ENCODE assay signal across 17 mouse cellular contexts in the genomic region with DNA sequence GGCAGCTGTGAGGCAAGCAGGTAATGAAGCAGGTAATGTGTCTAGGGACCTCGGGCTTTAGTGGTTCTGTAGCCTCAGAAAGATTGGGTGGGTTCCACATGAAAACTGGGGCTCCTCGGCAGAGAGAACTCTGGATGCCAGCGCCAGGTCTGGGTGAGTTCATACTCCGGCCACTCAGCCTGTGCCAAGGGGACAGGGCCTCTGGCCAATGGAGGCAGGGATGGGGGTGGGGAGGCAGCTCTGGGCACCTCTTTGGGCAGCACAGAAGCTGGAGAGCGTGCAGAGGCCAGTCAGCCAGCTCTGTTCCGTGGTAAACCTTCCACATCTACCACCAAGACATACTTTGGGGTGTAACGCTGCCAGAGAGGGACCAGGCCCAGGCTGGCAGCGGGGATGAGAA. TPM values are rescaled to one million over a fixed set of nuclear protein-coding genes. Genes with fewer than 3 reads are reported as not detected.
DNase-seq lines count a peak whose midpoint lies in the region; TF ChIP-seq lines count a peak whose summit lies in the region.
"Had no signal": no experiment of that assay in that cellular context is flagged by ENCODE, and none has a peak within 500 bp of the region (broad histone marks: within the 10 kb centered on the region; RNA-seq: fewer than 3 reads in every experiment).

No protein-coding gene starts in this region.

- intact Hi-C loops in heart, postnatal 36 days (cut with DNase I) = no loop called here
- intact Hi-C loops in left cerebral cortex, postnatal 4 days (cut with DNase I) = no loop called here

- TF ChIP-seq CTCF in embryonic fibroblast, embryonic 13.5 days (IDR thresholded peaks at IDR 0.05; ENCODE audit: borderline replicate concordance, insufficient read depth, low read length) = no peak

- H3K36me3 ChIP-seq in heart, embryonic 10.5 days = peaks cover 24% of the 10 kb centered on the region; the same call in 1 of the 2 replicates
- H3K36me3 ChIP-seq: limb, embryonic 10.5 days; midbrain, embryonic 13.5 days had no signal

- H3K4me3 ChIP-seq in heart, embryonic 10.5 days = no peak overlapping the region
- no peak overlapping the region for H3K4me3 ChIP-seq in embryonic fibroblast, embryonic 13.5 days (ENCODE audit: insufficient read depth, low read length)
- H3K4me3 ChIP-seq: heart, embryonic 13.5 days; limb, embryonic 10.5 days; midbrain, embryonic 13.5 days had no signal

- peak; percentile 74 for DNase-seq in adrenal gland, postnatal 10 days
- DNase-seq in adrenal gland, postnatal 4 days (ENCODE audit: low spot score in 2 of 2) = no peak
- no peak for DNase-seq in heart, embryonic 10.5 days (ENCODE audit: low spot score)
- no peak for DNase-seq in heart, postnatal 36 days
- DNase-seq in left cerebral cortex, postnatal 4 days = peak; percentile 55
- no peak for DNase-seq in left cerebral cortex, adult 8-10 months (ENCODE audit: low spot score in 2 of 2)
- no peak for DNase-seq in frontal cortex, postnatal 25 days (ENCODE audit: low spot score in 2 of 2)
- DNase-seq: kidney, adult 18-20 months; kidney, postnatal 25 days; lung, postnatal 14 days; thymus, postnatal 4 days had no signal

- no peak for TF ChIP-seq POLR2A in embryonic fibroblast, embryonic 13.5 days (IDR thresholded peaks at IDR 0.05; ENCODE audit: low read depth, low read length)

- peaks cover 75% of the 10 kb centered on the region for H3K4me1 ChIP-seq in heart, embryonic 10.5 days
- H3K4me1 ChIP-seq in embryonic fibroblast, embryonic 13.5 days (ENCODE audit: control insufficient read depth, insufficient read depth, low read length) = peaks cover 32% of the 10 kb centered on the region

- H3K27ac ChIP-seq in heart, embryonic 10.5 days = 0 out of 2 replicates have a peak overlapping the region, but pooled peaks have one; percentile 23
- H3K27ac ChIP-seq in embryonic fibroblast, embryonic 13.5 days (ENCODE audit: insufficient read depth, low read length) = peak overlapping the region; percentile 88; the same call in 1 of the 2 replicates
- H3K27ac ChIP-seq: heart, embryonic 13.5 days; hindbrain, embryonic 14.5 days; limb, embryonic 10.5 days; liver, embryonic 14.5 days; midbrain, embryonic 13.5 days had no signal

- peaks cover 10% of the 10 kb centered on the region for H3K27me3 ChIP-seq in heart, embryonic 10.5 days (ENCODE audit: insufficient read depth, poor library complexity, severe bottlenecking)
- H3K27me3 ChIP-seq: midbrain, embryonic 13.5 days had no signal

- 90% methylated on average over 8 of the region's 8 CpGs for WGBS in heart, embryonic 10.5 days

- no peaks in the 10 kb centered on the region for H3K9me3 ChIP-seq in heart, embryonic 10.5 days
- H3K9me3 ChIP-seq: heart, embryonic 13.5 days; limb, embryonic 10.5 days; midbrain, embryonic 13.5 days had no signal

RNA-seq across cellular contexts. Expression of gene Inf2, which starts 9.0 kb away (rescaled TPM):
- total RNA-seq in adrenal gland, postnatal 10 days (2021) = 10 to 100 TPM; 21.7 to 25.4 TPM
- total RNA-seq in adrenal gland, postnatal 4 days (2021) = 10 to 100 TPM; 26.5 to 27.3 TPM
- 3.5 and 5.6 TPM in 2 replicates for polyA plus RNA-seq in heart, embryonic 10.5 days (2016; fragmentation: Nextera tagmentation; extraction: Ambion mirVana)
- 10 to 100 TPM; 16.6 to 23.9 TPM for total RNA-seq in heart, postnatal 36 days (2021)
- total RNA-seq in left cerebral cortex, postnatal 4 days (2021) = 10 to 100 TPM; 24.7 to 26.7 TPM
- 100 to 1,000 TPM; 171 to 194 (median 182) TPM for total RNA-seq in left cerebral cortex, adult 8-10 months (2022)
- polyA plus RNA-seq in embryonic fibroblast, embryonic 13.5 days (2011; ENCODE audit: insufficient read length, low read depth, missing spikeins) = 67.6 and 103 TPM in 2 replicates

RNA-seq across cellular contexts. Expression of gene Adssl1, which starts 22.2 kb away (rescaled TPM):
- 10 to 100 TPM; 42.9 to 72.4 TPM for total RNA-seq in adrenal gland, postnatal 10 days (2021)
- total RNA-seq in adrenal gland, postnatal 4 days (2021) = 10 to 100 TPM; 17.1 to 19.5 TPM
- polyA plus RNA-seq in heart, embryonic 10.5 days (2016; fragmentation: Nextera tagmentation; extraction: Ambion mirVana) = 57.2 and 99.3 TPM in 2 replicates
- total RNA-seq in heart, postnatal 36 days (2021) = 100 to 1,000 TPM; 162 to 165 TPM
- total RNA-seq in left cerebral cortex, postnatal 4 days (2021) = 1 to 10 TPM; 1.5 to 1.7 TPM
- 10 to 100 TPM; 21.8 to 41.0 (median 28.6) TPM for total RNA-seq in left cerebral cortex, adult 8-10 months (2022)
- polyA plus RNA-seq in embryonic fibroblast, embryonic 13.5 days (2011; ENCODE audit: insufficient read length, low read depth, missing spikeins) = 2.2 and 4.8 TPM in 2 replicates

RNA-seq across cellular contexts. Expression of gene Siva1, which starts 46.9 kb away (rescaled TPM):
- 10 to 100 TPM; 35.9 to 46.7 TPM for total RNA-seq in adrenal gland, postnatal 10 days (2021)
- total RNA-seq in adrenal gland, postnatal 4 days (2021) = 10 to 100 TPM; 69.9 to 72.6 TPM
- 175 and 207 TPM in 2 replicates for polyA plus RNA-seq in heart, embryonic 10.5 days (2016; fragmentation: Nextera tagmentation; extraction: Ambion mirVana)
- total RNA-seq in heart, postnatal 36 days (2021) = 10 to 100 TPM; 29.4 to 31.0 TPM
- 10 to 100 TPM; 25.3 to 25.9 TPM for total RNA-seq in left cerebral cortex, postnatal 4 days (2021)
- 10 to 100 TPM; 16.8 to 26.8 (median 23.8) TPM for total RNA-seq in left cerebral cortex, adult 8-10 months (2022)
- polyA plus RNA-seq in embryonic fibroblast, embryonic 13.5 days (2011; ENCODE audit: insufficient read length, low read depth, missing spikeins) = 89.1 and 93.5 TPM in 2 replicates

Comparison
In these comparisons a context has a peak if more than half of its experiments do, and no peak if none do; other contexts are left out.
1. DNase-seq: peak in adrenal gland, postnatal 10 days (single experiment) and left cerebral cortex, postnatal 4 days (single experiment); none in adrenal gland, postnatal 4 days (0 of 2), heart, embryonic 10.5 days (single experiment), heart, postnatal 36 days (0 of 2), left cerebral cortex, adult 8-10 months (0 of 2) and frontal cortex, postnatal 25 days (0 of 2).
2. RNA of gene Inf2, which starts 9.0 kb away (total RNA-seq): 171 to 194 TPM in left cerebral cortex, adult 8-10 months; 26.5 to 27.3 TPM in adrenal gland, postnatal 4 days, 24.7 to 26.7 TPM in left cerebral cortex, postnatal 4 days, 21.7 to 25.4 TPM in adrenal gland, postnatal 10 days and 16.6 to 23.9 TPM in heart, postnatal 36 days; every median in the first group is over 4 times any median in the second.
3. RNA of gene Adssl1, which starts 22.2 kb away (total RNA-seq): 162 to 165 TPM in heart, postnatal 36 days, 42.9 to 72.4 TPM in adrenal gland, postnatal 10 days, 21.8 to 41.0 TPM in left cerebral cortex, adult 8-10 months and 17.1 to 19.5 TPM in adrenal gland, postnatal 4 days; 1.5 to 1.7 TPM in left cerebral cortex, postnatal 4 days; every median in the first group is over 4 times any median in the second.